Mouse (Mus musculus) cerebellum, adult 2 months (tissue): ENCODE data around the gene Slamf7.

Source experiments
- CTCF ChIP-seq: fragments of 200-500 bp; IDR thresholded peaks from 2 replicates; pipeline ENCODE4 v1.5.1; 2011; ENCODE audit warnings: low read depth, mild to moderate bottlenecking, control low read depth, low read length, moderate library complexity, borderline replicate concordance; ENCODE audit not compliant: insufficient read depth
- POLR2A ChIP-seq: fragments of 200-500 bp; IDR thresholded peaks from 2 replicates; pipeline ENCODE4 v1.6.1; 2011; ENCODE audit warnings: low read length, control low read depth, borderline replicate concordance; ENCODE audit not compliant: insufficient read depth

DNA sequence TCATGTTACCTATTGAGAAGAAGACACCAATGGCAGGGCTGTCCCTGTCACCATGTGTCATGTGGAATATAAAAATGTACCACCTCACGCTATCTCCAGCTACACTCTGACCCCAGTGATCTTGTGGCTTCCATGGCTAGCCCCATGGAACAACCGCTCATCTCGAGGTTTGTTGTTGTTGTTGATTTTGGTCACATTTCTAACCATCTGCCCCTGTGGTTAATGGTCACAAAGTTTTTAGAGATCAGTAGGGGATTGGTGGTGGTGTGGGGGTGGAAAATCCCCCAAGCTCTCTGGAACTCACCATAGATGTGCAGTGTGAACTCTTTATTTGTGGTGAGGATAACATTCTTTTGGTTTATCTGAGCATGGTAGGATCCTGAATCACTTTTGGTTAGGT is 48.1 kb downstream of the Slamf7 start:
- TF ChIP-seq CTCF (no peak), POLR2A (no peak)
